Mouse (Mus musculus) right cerebral cortex, postnatal 4 days (tissue): Measurements from ENCODE around the gene Exoc3l2.

Experiments used
- DNase-seq: peaks from one replicate; pipeline ENCODE4 v3.0.0-alpha.2; 2022

The Exoc3l2 gene

GRCm38 (mm10) chr7:19457414-19458071, 5.6 kb upstream of the Exoc3l2 start:
- no peak for DNase-seq

- DNase-seq: peak; percentile 74
Observed at GRCm38 (mm10) chr7:19458072-19458486, 5.1 kb upstream of the Exoc3l2 start.

DNA sequence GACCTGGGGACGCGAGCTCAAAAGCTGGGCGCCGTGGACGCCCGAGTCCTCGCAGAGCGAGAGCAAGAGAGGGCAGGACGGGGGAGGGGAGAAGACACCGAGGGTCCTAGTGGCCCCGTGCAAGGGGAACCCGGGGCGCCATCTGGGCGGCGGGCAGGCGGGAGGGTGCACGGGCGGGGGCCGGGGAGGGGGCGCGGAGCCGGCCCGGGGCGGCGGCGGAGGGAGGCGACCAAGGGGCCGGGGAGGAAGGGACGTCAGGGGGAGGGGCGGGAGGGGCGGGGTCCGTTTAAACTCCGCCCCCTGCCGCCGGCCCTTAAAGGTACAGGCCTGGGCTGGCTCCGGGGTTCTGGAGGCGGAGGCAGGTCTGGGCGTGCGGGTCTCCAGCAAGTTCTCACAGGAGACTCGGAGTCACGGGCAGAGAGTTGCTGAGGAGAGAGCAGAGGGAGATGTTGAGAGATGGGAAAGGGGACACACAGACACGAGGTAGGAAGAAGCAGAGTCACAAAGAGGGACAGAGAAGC, 4.5 kb upstream of the Exoc3l2 start, which contains the start of gene Mark4:
Gene Mark4 (minus strand): TSS at position 231 of the 521 bp plus-strand sequence.
- DNase-seq: peak; percentile 82

DNA sequence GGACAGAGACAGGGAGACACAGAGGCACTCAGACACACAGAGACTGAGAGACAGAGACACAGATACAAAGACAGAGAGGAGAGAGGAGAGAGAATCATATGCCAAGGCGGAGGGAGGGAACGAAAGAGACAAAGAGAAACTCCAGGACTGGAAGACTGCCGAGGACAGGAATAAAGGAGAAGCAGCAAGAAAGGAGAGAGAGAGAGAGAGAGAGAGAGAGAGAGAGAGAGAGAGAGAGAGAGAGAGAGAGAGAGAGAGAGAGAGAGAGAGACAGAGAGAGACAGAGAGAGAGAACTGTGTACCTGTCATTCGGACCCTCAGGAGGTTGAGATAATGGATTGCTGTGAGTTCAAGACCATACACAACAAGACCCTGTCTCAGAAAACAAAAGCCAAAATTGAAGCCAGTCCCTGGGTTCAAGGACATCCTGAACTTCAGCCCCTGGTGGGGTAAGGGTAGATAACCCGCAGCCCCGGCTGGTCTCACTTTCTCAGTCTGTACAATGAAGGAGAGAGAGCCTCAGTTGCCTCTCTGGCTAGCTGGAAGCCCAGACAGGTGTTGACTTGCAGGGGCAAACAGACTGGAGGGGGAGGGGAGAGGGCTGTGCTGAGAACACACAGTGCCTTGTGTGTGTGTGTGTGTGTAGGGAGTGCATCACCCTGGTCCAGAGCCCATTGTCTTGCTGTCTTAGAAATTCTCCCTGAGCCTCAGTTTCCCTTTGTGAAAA, 3.8 kb upstream of the Exoc3l2 start:
- no peak for DNase-seq

- DNase-seq: no peak
Observed at GRCm38 (mm10) chr7:19460500-19460899, 2.6 kb upstream of the Exoc3l2 start.

GRCm38 (mm10) chr7:19461488-19461887, 1.6 kb upstream of the Exoc3l2 start:
- DNase-seq: peak; percentile 92

- no peak for DNase-seq
Observed at GRCm38 (mm10) chr7:19462443-19462842, 688 bp upstream of the Exoc3l2 start.

DNA sequence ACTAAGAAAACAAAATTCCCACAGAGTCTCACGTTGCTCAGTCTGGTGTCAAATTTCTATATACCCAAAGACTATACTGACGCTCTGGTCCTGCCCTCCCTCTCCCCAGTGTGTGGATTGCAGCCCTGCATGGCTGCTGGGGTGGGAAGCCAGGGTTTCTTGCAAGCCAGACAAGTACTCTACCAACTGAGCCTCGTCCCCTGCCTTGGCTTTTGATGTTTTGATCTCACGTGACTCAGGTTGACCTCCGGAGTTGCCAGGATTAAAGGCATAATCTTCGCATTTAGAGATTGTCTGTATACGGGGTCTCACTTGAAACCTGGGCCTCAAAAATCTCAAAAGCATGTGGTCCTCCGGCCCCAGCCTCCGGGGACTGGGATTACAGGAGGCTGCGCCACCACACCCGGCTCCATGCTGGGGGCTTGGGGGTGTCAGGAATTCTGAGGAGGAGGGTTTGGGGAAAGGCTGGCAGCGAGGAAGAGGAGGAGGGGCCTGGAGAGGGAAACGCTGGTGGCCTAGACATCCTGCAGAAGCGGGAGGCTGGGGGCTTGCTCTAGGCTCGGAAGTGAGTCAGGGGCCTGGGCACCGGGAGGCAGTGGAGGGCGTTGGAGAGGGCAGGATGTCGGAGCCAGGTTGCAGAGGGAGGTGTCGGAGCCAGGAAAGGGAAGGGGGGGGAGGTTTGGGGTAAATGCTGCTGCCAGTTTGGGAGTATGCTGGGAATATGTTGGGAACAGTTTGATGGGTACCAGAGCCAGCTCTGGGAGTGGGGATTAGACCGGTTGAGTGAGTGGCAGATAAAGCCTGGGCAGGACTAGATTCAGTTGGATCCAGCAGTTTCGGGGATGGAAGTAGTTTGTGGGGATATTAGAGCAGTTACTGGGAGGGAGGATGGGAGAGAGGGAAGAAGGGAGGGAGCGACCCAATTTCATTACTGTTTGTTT, 1.5 kb downstream of the Exoc3l2 start:
- no peak for DNase-seq

GRCm38 (mm10) chr7:19466602-19467145, 3.5 kb downstream of the Exoc3l2 start:
- no peak for DNase-seq

GRCm38 (mm10) chr7:19467638-19468037, 4.5 kb downstream of the Exoc3l2 start:
- no peak for DNase-seq

DNA sequence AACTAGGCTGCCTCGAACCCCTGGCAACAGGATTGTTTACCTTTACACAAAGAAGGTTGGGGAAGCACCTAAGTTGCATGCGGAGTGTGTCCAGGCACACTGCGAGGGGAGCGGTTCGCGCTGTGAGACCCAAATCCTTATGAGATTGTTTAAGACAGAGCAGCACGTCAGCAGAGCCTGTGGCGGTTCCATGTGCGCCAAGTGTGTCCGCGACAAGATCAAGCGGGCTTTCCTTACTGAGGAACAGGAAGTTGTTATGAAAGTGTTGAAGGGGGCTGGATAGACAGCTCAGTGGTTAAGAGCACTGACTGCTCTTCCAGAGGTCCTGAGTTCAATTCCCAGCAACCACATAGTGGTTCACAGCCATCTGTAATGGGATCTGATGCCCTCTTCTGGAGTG, 5.1 kb downstream of the Exoc3l2 start:
- DNase-seq: no peak

DNA sequence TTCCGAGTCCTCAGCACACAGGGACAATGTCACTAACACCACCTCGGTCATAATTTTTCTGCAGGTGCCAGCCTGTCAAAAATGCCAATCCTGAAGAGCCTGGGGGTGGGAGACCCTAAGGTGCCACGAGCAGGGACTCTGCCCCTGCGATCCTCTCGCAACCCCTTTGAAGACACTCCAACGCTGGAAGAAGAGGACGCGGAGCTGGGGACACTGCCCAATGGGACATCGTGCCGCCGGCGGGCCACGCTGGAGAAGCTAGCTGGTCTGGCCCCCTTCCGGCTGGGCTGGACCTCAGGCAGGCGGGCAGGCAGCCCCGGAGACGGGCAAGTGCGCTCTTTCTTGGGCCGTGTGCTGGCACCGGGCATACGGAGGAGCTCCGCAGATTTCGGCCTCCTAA, 6.3 kb downstream of the Exoc3l2 start:
- DNase-seq: no peak

GRCm38 (mm10) chr7:19470308-19470707, 7.2 kb downstream of the Exoc3l2 start:
- no peak for DNase-seq

GRCm38 (mm10) chr7:19472403-19472802, 9.3 kb downstream of the Exoc3l2 start:
- no peak for DNase-seq

GRCm38 (mm10) chr7:19473875-19474443, 10.8 kb downstream of the Exoc3l2 start:
- peak; percentile 87 for DNase-seq

GRCm38 (mm10) chr7:19477084-19477483, 14.0 kb downstream of the Exoc3l2 start:
- DNase-seq: no peak

DNA sequence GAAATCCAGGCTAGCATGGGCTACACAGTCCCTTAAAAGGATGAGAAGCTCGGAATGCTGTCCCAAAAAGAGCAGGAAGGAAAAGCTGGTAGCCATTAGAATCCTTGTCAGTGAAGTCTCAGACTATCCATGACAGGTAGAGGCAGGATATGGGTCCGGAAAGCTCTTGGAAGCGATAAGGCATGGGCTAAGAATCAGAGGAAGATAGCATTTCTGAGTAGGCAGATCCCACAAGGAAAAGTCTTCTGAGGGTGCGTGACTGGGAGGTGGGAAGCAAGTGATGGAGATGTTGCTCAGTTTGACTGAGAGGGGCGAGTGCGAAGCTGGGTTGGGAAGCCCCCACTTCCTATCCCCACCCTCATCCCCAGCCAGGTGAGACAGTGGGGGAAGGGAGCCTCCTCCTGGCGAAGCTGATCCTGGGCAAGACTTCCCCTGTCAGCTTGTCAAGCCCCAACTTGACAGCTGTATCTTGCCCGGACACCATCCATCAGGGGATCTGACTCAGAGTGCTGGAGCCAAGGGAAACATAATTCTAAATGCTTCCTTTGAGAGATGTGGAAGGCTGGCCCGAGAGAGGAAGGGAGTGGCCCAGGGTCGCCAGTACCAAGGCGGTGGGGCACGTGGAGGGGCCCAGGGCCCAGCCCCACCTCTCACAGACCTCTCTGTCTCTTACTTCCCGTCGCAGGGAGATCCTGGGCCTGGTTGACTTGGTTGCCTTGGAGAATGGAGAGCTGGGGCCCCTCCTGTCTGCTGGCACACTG, 14.7 kb downstream of the Exoc3l2 start:
- DNase-seq: no peak

DNA sequence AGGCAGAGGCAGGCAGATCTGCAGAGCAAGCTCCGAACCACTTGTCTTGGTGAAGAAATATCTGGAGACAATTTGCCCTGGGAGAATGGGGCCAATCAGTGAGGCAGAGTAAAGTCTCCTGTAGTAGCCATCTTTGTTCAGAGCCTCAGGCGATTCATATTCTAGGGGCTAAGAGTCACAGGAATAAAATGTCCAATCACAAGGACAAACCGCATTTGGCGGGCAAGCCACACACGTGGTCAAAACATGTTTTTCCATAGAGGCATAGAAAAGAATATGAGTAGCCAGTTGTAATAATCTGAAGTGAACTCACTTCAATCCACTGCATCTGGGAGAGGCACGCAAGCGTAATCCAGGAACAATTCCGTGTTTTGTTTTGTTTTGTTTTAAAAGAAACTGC, 20.1 kb downstream of the Exoc3l2 start:
- no peak for DNase-seq

DNA sequence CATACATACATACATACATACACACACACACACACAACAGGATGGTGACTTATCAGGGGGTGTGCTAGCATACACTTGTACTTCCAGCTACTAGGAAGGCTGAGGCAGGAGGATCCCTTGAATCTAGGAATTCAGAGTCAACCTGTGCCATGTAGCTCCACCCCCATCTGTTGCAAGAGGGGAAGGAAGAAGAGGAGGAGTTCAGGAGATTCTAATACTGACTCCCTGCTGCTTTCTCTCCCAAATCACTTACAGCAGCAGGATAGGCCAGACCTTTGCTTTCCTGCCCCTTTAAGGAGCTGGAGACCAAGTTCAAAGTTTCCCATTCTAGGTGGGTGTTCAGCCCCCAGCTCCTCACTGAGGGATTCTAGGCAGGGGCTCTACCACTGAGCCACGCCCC, 22.4 kb downstream of the Exoc3l2 start:
- no peak for DNase-seq

DNA sequence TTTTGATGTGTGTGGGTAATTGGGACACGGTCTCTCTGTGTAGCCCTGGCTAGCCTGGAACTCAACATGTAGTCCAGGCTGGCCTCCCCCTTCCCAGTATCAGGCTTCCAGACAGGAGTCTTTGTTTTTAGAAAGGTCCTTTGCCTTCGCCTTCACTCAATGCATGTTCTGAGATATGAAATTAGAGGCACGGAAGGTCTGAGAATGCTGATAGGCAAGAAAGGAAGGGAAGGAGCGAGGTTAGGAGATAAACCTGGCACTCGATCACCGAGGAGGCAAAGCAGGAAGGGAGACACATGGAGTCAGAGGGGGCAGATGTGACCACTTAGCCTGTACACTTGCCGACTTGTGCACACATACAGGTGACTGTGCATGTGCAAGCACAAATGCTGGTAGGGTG, 23.4 kb downstream of the Exoc3l2 start:
- no peak for DNase-seq

GRCm38 (mm10) chr7:19489525-19489924, 26.4 kb downstream of the Exoc3l2 start:
- DNase-seq: peak; percentile 31

DNA sequence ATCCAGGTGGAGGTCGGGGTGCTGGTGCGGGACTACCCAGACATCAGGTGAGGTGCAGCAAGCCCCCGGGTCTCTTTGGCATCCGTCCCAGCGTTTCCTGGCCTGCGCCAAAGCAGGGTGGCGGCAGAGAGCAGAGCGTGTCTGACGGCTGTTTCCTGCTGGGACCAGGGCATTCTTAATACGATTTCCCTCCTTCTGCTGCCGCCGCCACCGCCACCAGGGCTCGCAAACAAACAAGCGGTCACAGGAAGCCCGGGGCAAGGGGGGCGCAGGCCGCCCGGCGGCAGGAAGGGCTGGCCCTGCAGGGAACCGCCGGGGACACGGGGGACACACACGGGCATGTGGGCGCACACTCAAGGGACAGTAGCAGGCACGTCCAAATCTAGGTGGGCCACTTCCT, 28.6 kb downstream of the Exoc3l2 start:
- DNase-seq: peak; percentile 40
